Mouse (Mus musculus) CD4-positive, CD25-positive, alpha-beta regulatory T cell, adult 2 months (primary cell): ENCODE data around the gene Kdelr2.

Experiments used
- DNase-seq: peaks from one replicate; pipeline ENCODE4 v3.0.0-alpha.2; 2012; ENCODE audit warnings: low read depth, low spot score

Kdelr2 gene

DNA sequence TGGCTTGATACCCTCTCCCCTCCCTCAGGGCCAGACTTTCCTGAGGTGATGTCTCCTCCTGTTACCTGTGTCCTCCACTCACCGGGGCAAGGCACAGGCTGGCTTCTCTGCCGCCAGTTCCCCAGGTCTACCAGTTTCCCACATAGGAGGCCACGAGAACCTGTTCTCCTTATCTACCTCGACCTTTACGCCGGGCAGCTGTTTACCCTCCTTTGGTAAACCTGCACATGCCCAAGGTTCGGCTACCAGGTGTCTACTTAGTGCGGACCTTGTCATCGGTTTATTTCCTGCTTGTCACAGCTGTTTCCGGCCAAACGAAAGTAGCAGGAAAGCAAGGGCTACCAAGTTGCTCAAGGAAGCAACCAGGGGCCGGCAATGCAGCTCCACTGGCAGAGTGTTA is 3.1 kb upstream of the Kdelr2 start:
- DNase-seq: no peak

- DNase-seq: no peak
Observed at GRCm38 (mm10) chr5:143401556-143401955, 2.1 kb upstream of the Kdelr2 start.

GRCm38 (mm10) chr5:143404148-143404930 is 701 bp downstream of the Kdelr2 start:
- DNase-seq: no peak

- DNase-seq: no peak
Observed at GRCm38 (mm10) chr5:143405200-143405599, 1.6 kb downstream of the Kdelr2 start.

DNA sequence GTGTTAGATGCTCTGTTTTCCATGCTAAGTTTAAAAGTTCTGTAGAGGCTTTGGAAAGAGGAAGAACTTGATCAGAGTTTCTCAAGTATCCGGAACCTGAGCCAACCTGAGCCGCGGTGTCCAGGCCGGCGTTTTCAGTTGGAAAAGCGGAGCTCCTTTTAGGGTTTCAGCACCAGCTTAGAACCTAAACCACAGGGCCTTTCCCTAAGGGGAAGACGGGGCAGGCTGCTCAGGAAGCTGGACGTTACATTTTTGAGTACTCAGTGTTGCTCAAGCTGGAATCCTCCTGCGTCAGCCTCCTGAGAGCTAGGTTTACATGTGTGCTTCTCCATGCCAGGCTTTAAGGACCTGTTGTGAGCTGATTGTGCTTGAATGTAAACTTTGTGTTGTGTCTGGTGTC is 2.9 kb downstream of the Kdelr2 start:
- no peak for DNase-seq

DNA sequence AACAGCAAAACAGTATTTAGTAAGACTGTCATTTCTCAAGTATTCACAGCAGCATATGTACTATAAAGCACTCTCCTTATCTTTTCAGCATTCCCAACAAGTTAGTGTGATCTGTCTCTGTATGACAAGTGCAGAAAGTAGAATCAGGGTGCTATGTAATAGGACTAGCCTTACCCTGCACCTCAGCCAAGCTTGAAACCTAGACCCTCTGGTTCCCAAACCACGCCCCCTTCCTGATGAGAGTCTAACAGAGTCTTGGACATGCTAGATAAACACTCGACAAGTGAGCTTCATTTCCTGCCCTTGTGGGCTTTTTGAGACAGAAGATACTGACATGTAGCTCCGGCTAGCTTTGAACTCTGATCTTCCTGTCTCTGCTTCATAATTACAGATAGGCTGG is 5.6 kb downstream of the Kdelr2 start:
- no peak for DNase-seq

DNA sequence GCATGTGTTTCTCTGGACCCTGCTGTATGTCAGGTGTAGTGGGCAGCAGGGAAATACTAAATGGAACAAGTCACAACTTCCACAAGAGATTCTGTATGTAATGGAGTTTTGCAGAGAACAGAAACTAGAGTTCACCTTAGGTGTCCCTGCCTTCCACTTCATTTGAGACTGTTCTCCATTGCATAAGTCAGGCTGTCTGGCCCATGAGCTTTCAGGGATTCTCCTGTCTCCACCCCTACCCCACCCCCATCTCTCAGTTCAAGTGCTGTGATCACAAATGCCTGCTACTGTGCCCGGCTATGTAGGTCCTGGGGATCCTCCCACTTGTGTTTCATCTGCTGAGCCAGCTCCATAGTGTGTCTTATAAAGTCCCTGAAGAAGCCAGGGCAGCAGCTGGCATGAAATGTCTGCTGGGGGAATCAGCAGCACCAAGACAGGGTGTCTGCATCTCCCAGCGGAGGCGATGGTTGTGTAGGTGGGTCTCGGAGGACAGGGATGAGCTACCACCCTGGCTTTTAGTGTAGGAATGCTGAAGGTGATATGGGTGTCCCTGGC is 7.3 kb downstream of the Kdelr2 start:
- DNase-seq: no peak

GRCm38 (mm10) chr5:143421484-143421883 is 17.8 kb downstream of the Kdelr2 start:
- DNase-seq: no peak

GRCm38 (mm10) chr5:143422990-143423389 is 19.4 kb downstream of the Kdelr2 start:
- DNase-seq: no peak

DNA sequence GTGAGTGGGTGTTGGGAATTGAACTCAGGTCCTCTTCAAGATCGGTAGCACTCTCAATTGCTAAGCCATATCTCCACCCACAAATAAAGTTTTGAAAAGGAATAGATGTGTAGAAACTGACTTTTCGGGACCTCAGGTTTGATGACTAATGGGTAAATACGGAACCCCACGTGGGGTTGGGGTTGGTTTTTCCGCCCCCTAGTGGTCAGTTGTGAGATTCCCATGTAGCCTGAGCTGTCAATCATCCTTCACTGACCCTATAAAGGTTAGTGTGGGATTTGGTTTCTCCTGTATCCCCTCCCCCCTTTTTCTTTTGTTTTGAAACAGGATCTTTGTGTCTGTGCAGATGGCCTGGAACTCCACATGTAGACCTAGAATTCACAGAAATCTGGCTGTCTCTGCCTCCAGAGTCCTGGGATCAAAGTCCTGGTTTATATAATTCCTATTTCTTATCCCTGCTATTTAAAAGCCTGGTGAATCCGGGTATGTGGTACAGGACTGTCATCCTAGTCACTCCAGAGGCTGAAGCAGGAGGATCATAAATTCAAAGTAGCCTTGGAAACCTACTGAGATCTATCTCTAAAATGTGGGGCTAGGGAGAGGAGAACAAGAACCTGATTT is 20.4 kb downstream of the Kdelr2 start:
- peak; percentile 83 for DNase-seq

- DNase-seq: peak; percentile 86
Observed at GRCm38 (mm10) chr5:143434421-143434820, 30.8 kb downstream of the Kdelr2 start.

DNA sequence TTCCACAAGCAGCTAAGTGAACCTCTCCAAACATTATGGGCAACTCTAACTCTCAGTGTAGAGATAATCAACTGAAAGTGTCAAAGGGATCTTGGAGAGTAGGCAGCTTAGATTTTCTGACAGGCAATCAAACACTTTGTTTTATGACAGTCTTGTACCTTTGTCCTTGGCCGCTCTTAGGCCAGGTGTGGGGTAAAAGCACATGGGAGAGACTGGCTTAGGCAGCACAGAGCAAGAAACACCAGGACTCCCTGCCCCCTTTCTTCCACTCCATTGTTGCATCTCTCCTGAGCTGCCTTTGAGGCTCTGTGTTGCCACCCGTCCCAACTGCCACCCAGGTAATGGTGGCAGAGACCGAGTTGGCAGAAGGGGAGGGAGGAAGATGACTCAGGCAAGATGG is 37.7 kb downstream of the Kdelr2 start:
- no peak for DNase-seq

- DNase-seq: no peak
Observed at GRCm38 (mm10) chr5:143441753-143442152, 38.1 kb downstream of the Kdelr2 start.

DNA sequence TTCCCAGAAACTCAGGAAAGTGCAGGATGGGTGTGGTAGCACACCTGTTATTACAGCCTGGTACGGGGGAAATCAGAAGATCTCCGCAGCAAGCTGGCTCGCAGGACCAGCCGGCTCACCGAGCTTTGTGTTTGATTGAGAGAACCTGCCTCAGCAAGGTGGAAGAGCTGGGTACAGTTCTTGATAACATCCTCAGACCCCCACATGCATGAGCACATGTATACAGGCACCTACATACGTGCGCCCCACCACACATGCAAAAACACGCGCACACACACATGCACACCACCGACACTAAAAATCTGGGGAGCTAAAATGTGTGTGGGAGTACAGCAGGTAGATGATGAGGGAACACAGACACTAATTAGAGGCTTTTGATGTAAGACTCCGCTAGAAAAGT is 60.0 kb downstream of the Kdelr2 start:
- DNase-seq: no peak

- peak; percentile 91 for DNase-seq
Observed at GRCm38 (mm10) chr5:143464100-143464756, 60.6 kb downstream of the Kdelr2 start, which contains the start of gene Daglb. Daglb (plus strand) TSS chr5:143464584.

GRCm38 (mm10) chr5:143464757-143465118 is 61.1 kb downstream of the Kdelr2 start:
- DNase-seq: no peak

GRCm38 (mm10) chr5:143465156-143466085 is 61.8 kb downstream of the Kdelr2 start:
- no peak for DNase-seq

DNA sequence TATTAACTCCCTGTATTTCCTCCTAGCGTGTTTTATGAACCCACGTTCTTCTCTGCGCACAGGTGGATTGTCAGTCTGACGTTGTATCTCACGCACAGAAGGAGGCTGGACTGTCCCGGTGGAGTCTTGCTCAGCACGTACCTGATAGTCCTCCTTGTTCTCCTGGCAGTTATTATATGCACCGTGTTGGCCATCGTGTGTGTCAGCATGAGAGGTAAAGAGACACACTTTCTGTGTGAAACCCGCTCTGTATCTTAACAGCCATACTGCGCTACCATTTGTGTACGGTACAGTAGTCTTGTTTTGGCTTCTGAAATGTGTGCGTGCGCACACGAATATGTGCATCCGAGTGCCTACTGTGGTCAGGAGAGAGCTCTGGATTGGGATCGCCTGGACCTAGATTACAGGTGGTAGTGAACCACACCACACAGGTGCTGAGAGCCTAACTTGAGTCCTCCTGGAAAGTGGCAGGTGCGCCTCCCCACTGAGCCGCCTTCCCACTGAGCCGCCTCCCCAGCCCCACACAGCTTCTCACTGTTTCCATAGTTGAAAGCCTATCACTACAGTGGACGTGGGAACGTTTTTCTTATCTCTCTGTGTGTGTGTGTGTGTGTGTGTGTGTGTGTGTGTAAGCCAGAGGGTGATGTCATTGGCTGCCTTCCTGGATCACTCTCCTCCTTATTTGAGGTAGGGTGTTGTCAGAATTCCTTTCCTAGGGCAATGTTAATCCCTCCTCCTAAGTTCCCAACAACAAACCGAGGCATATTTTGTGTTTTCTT is 63.4 kb downstream of the Kdelr2 start:
- DNase-seq: no peak

DNA sequence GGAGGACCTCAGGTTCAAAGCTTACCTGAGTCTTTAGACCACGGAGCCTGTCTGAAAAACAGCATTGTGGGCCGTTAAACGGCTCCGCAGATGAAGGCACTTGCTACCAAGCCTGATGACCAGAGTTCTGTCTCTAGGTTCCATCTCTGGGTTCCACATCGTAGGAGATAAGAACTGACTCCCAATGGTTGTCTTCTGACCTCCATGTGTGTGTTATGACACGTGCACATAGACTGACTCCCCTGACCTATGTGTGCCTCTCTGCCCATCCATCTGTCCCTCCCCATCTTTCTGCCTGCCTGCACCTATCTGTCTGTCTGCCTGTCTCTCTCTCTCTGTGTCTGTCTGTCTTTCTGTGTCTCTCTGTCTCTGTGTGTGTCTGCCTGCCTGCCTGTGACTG is 64.3 kb downstream of the Kdelr2 start:
- DNase-seq: no peak

DNA sequence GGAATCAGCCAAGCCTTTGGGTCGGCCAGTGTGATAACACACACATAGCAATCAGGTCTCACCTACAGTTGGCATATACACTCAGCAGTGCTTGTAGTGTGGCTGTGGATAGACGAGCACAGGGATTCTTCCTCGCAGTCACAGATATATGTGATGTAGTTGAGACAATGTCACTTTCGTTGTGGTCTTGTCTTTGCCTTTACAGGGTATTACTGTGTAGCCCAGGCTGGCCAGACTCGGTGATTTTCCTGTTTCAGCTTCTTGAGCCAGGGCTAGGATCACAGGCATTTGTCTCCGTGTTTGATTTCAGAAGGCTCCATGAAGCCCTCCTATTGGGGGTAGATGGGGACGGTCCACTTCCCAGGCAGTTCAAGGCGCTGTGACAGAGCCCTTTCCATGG is 66.0 kb downstream of the Kdelr2 start:
- no peak for DNase-seq
